Mouse (Mus musculus) C2C12 (cell line): Measurements from ENCODE around the gene 2010106E10Rik.

Source experiments
- CEBPB ChIP-seq: IDR thresholded peaks from one replicate; pipeline ENCODE4 v1.6.1; 2011; ENCODE audit warnings: low read depth, mild to moderate bottlenecking, control low read depth, moderate library complexity
- CTCF ChIP-seq: IDR thresholded peaks from one replicate; pipeline ENCODE4 v1.5.1; 2011; ENCODE audit not compliant: control insufficient read depth, insufficient read depth, insufficient read length
- FOSL1 ChIP-seq: IDR thresholded peaks from one replicate; pipeline ENCODE4 v1.8.0; 2011; ENCODE audit warnings: mild to moderate bottlenecking, low read length; ENCODE audit not compliant: poor library complexity, insufficient read depth, severe bottlenecking
- MAX ChIP-seq: IDR thresholded peaks from one replicate; pipeline ENCODE4 v1.6.1; 2011; ENCODE audit warnings: mild to moderate bottlenecking, control low read depth
- MYOD1 ChIP-seq: IDR thresholded peaks from one replicate; pipeline ENCODE4 v1.6.1; 2011; ENCODE audit warnings: low read depth; ENCODE audit not compliant: control insufficient read depth, insufficient read length
- MYOG ChIP-seq: IDR thresholded peaks from one replicate; pipeline ENCODE4 v1.6.1; 2011; ENCODE audit not compliant: control insufficient read depth, insufficient read length; ENCODE audit errors: extremely low read depth
- USF1 ChIP-seq: IDR thresholded peaks from one replicate; pipeline ENCODE4 v1.6.1; 2011; ENCODE audit warnings: low read depth, mild to moderate bottlenecking, control low read depth, moderate library complexity

- TF ChIP-seq CEBPB (no peak), CTCF (no peak), USF1 (no peak), MYOG (no peak), FOSL1 (no peak), MYOD1 (no peak), MAX (no peak)
These were observed 48.0 kb downstream of the 2010106E10Rik start for GRCm38 (mm10) chrX:112543115-112543514.
